Mouse (Mus musculus): ENCODE measurements around the gene Runx1.

Gene Runx1

DNA sequence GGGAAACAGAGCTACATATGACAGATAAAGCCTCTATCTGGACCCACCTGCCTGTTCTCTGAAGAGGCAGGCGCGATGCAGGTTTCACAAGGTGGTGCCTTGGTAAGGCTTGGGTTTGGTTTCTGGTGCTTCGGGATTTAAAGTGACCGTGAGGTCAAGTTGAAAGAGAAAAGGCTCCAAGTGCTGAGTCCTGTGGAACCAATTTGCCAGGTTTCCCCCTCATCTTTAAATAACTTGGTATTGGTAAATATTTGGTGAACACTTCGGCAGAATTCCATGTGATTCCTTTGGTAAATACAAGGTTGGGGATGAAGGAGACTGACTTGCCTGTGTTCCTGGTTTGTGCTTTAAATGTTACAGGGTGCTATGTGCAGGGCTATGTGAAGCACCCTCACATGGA is 169.2 kb downstream of the Runx1 start:
- DNase-seq (ENCODE audit: low read depth, low spot score): no peak

DNA sequence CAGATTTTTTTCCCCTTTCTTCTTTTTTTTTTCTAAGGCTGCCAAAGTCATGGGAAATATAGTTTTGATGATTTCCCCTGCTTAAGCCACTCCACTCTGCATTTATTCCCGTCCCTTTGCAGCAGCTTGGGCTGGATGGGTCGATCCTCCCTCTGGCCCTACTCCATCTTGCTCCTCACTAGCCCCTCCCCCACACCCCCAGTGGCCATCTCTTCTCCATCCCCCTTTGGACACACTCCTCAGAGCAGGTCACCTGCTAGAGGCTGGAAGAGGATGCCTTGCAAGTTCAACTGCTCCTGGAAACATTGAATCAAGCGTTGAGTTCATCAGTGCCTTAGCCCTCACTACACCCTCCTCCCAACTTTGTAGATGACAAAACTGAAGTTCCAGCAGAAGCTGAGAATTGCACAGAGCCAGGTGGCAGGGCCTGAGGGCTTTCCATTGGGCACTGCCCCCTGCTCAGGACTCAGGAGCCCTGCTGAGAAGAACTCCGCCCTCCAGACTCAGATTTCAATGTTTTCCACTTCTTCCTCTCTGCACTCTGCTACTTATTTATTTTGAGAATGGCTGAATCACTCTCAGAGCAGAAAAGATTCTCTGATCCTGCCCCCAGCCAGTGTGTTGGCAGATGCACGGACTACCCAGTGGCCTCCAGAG is 171.5 kb downstream of the Runx1 start:
- no peak for DNase-seq (ENCODE audit: low read depth, low spot score)

DNA sequence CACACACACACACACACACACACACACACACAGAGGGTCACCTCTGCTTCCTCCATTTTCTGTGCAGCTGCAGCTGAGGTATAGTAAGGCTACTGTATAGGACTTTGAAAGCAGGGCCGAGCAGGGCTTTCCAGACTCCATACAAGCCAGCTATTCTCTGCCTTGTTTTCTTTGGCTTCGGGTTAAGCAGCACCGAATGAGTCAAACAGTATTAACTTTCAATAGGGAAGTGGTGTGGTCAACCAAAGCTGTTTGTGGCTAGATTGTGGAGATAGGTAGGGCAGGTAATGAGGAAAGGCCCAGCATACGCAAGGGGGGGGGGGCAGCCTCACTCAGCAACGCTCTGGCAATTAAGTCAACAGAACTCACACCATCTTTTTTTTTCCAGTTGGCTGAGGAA is 172.1 kb downstream of the Runx1 start:
- no peak for DNase-seq (ENCODE audit: low read depth, low spot score)

DNA sequence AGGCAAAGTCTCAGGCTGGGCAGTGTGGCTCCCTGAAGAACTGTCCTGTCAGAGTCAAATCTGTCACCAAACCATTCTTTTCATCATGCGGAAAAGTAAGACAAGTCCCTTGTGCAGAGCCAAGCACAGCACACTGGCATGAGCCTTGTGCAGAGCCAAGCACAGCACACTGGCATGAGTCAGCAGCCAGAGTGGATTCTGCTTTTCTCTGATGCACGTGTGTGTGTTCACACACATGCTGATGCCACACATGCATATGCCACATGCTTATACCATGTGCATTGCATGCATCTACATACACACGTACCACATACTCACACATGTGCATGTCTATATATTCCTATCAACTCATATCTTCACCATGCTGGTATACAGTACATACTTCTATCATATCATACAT is 174.7 kb downstream of the Runx1 start:
- no peak for DNase-seq (ENCODE audit: low read depth, low spot score)

DNA sequence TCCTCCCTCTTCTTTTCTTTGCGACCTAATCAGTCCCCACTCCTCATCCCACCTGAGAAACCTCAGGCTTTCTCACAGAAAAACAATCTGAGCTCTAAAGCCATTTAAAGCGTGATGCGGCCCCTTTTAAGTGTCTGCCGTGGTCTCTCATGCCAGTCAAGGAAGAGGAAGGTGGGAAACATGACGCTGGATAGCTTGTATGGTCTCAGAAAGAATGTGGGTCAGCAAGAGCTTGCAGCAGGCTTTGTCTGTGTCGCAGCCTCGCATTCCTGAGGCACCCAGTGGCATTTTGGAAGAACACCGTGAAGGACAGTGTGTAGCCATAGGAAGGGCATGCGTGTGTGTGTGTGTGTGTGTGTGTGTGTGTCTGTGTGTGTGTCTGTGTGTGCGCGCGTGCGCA is 179.8 kb downstream of the Runx1 start:
- DNase-seq (ENCODE audit: low read depth, low spot score): no peak

DNA sequence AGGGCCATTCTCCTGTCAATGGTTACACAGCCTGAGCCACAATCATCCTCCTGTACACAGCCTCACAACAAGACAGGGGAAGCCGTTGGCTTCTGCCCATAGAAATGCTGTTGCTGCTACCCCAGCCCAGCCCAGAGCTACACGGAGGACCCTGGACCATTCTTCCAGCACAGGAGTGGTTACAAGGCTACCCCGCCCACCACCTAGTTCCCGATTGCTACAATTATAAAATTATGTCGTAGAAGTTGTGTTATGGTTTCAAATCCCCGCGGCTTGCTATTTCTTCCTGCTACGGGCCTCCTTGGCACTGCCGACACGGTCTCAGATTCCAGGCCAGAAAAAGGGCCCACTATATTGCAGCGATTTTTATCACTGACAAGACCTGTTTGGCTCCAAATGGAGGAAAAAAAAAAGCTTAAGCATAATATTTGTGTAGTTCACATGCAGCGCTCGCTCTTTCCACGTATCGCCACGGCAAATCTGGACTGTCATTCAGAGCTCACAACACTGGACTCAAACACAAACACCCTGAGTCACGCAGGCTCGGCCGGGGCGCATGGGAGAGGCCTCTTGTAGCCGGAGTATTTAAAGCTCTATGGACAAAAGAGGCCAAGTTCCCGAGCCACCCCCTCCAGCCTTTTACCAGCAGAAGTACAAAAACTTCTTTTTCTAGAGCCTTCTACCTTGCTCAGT is 180.4 kb downstream of the Runx1 start:
- no peak for DNase-seq (ENCODE audit: low read depth, low spot score)

DNA sequence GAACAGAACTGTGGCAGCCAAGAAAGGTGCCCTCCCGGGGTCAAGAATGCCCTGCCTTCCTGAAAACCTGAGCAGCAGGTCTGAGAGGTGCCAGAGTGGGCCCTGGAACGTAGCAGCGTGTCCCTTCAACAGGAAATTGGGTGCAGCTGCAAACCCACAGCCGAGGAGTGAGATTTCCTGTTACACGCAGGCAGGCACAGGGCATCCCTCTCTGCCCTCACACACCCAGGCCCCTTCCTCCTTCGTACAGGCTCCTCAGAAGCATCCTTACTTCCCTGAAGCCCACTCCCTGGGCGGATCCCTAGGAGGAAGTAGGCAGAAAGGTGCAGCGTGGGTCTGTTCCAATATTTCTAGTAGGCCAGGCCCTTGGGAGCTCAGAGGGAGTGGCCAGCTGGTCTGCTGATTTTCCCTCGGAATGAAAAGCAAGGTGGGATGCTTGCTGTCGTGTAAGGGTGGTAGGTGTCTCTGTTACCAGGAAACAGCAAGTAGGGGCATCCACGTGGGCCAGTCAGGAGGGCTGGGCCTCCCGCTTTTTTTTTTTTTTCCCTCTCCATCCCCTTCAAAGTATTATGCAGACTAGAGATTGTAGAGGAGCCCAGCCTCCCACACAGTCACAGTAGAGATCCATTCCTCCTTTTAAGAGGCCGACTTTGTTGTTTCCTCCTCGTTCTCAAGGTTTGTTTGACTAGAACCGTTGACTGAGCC is 181.1 kb downstream of the Runx1 start:
- no peak for DNase-seq (ENCODE audit: low read depth, low spot score)

DNA sequence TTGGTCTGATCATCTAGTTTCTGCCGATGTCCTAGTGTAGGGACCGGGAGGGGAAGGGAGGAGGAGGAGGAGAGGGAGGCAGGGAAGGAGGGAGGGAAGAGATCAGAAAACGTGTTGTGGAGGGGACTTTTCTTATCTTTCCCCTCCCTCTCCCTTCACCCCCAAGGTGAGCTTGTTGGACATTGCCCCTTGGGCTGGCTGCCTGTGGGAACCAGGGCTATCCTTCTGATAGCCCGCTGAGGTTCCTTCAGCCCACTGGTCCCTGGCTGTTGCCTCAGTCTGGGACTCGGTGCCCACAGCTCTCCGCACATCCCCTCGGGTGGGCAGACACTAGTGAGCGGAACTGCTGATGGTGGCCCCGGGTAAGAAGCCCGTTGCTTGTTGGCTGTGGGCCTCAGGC is 181.6 kb downstream of the Runx1 start:
- no peak for DNase-seq (ENCODE audit: low read depth, low spot score)

DNA sequence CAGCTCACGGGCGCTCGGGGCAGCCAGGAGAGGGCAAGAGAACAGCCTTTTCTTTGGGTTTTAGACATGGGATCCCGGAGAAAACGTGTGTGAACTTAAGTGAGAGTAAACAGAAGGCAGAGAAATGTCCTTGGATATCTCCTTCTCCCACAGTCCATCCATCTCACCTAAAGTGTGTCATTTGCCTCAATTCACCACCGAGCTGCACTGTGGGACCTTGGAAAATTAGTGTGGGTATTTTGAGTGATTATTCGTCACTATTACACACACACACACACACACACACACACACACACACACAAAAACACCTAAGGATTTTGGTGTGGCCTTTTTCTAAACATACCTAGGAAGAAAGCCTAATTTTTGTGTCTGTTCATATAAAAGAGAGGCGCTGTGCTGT is 183.7 kb downstream of the Runx1 start:
- DNase-seq (ENCODE audit: low read depth, low spot score): no peak

DNA sequence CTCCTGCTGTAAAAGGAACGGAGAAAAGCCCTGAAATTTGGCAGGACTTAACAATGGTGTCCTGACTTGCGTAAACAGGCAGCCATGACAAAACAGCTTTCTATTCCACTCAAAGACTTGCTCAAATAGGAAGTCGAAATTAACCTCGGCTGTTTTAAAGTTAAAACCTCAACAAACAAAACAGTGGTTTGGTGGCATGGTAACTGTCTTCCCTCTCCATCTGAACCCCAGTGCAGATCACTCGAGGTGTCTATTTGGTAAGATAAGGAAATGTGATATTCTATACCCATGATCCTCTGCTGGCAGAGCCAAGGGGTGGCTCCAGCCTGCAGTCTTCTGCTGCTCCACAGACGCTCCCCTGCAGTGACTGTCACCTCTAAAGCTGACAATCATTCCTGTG is 184.9 kb downstream of the Runx1 start:
- no peak for DNase-seq (ENCODE audit: low read depth, low spot score)

DNA sequence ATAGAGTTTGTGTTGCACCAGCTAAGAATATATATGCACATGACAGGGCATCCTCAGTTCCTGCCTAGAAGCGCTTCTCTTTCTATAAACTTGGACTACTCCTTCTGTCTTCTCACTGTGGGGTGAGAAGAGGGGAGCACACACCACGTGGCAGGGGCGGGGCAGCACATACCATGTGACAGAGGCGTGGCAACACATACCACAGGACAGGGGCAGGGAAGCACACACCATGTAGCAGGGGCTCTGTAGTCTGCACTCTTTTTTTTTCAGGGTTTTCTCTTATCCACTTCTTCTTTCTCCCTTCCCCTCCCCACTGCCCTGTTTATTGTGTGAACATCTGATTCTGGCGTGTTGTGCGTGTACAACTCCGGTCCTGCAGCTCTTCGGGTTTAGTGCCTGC is 186.9 kb downstream of the Runx1 start:
- DNase-seq (ENCODE audit: low read depth, low spot score): no peak

DNA sequence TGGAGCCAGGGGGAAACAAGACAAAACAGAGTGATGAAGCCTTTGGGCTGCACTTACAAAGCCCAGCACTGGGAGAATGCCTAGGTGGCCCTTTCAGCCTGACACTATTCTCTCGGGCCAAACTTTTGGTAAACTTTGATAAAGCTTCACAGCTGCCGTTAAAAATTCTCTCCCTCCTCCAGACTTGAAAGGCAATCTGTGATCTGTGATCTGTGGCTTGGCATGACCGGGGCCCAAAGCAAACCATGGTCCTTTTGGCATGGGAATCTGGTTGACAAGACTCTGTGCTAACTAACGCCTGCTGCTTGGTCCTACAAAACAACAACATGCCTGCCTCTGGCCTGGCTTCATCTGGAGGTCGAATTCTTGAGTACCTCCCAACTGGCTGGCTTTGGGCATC is 188.9 kb downstream of the Runx1 start:
- no peak for DNase-seq (ENCODE audit: low read depth, low spot score)

DNA sequence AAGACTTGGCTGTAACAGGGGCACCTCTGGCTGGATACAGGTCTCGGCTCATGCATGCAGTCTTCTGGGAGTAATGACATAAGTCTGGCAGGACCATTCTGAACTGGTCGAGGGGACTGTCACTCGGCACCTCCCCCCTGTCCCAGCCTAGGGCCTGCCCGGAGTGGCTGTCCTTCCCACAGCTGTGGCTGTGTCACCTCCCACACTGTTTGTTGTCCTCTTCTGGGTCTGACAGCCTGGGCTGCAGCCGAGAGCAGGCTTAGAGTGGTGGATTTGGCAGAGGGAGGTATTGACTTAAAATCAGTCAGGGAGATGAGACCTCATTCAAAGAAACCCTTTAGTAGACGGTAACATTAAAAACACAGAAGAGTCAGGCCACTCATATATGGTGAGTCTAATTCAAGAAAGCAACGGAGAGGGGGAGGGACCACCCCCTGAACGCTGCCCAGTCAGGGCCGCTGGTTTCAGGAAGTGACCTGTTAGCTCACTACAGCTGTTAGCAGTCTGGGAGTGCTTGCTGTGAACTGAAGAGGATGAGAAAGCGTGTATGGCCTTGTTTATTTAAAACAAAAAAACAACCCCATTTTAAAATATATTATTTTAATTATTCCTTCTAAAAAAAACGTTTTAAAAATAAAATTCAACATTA is 193.7 kb downstream of the Runx1 start:
- DNase-seq (ENCODE audit: low read depth, low spot score): no peak

DNA sequence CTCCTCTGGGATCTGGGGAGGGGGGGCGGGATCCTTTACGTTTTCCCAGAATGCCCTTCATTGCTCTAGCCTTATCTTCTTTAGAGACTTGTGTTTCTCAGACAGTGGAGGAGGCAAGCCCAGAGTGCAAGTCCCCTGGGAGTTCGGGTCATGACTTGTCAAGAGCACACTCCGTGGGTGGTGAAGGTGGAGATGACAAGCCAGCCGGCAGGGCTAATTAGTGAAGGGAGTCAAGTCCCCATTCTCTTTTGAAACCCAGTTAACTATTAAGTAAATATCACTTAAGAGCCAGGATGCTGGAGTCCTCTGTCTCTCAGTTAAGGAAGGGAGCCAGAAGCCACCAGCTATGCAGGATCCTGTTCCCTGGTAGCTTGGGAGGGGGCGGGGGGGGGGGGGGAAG is 194.3 kb downstream of the Runx1 start:
- no peak for DNase-seq (ENCODE audit: low read depth, low spot score)

DNA sequence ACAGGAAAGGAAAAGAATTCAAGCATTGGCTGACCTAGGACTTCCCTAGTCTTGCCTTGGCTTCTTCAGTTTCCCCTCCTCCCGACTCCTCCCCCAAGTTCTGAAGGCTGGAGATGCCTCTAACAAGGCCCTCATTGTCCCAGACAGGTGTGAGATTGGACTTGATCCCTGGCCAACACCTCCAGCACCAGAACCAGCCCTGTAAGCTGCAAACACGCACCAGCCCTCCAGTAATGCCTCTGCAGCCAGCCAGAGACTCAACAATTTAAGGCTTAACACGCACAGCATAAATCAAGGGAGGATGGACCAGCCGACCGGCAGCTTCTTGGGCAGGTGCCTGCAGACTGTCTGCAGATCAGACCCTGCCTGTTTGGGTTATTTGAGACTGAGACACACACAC is 195.0 kb downstream of the Runx1 start:
- no peak for DNase-seq (ENCODE audit: low read depth, low spot score)

DNA sequence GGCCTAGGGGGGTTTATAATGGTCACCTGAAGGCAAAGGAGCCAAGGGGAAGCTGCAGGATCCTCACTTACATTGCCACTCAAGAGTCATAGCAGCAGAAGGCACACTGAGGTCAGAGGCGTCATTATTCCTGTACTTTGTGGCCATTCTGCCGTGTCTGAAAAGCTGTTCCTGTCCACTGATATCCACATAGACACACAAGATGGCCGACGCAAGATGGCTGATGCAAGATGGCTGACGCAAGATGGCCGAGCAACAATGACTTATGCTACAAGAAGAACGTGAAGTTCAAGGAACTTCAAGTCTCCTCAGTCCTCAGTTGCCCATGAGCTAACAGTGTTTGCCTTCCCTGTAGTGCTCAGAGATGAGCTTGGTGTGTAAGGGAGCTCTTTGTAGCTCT is 196.1 kb downstream of the Runx1 start:
- no peak for DNase-seq (ENCODE audit: low read depth, low spot score)

DNA sequence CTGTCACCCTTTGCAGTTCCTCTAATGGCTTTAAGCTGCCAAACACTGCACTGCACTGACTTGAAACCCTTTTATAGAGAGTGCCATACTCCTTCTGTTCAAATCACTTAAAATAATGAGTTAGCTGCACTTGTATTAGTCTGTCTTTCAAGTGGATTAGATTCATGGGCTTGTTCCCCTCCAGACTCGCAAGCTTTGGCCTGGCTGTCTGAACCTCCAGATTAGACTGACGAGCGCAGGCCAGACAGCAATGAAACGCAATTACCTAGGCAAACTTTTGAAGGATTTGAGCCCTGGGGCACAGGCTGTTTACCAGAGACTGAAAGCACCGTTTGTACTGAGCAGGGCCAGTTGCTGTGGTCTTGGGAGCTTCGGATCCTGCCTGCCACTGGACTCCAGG is 198.7 kb downstream of the Runx1 start:
- DNase-seq (ENCODE audit: low read depth, low spot score): no peak

DNA sequence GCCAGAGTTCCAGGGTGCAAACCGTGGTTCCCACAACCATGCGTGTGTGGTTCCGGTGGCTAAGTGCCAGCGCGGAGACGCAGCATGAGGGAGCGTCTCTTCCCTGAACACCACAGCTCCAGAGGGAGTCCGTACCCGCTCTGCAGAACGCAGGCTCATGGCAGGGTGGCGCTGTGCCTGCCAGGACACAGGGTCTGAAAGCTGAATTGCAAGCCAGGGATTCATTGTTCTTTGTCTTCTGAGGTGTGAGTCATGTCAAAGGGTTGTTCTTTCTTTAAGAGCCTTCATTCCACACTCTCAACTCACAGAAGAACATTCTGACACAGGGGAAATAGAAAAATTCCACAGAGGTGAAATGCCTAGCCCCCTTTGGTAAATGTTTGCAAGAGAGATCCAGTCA is 202.0 kb downstream of the Runx1 start:
- no peak for DNase-seq (ENCODE audit: low read depth, low spot score)

DNA sequence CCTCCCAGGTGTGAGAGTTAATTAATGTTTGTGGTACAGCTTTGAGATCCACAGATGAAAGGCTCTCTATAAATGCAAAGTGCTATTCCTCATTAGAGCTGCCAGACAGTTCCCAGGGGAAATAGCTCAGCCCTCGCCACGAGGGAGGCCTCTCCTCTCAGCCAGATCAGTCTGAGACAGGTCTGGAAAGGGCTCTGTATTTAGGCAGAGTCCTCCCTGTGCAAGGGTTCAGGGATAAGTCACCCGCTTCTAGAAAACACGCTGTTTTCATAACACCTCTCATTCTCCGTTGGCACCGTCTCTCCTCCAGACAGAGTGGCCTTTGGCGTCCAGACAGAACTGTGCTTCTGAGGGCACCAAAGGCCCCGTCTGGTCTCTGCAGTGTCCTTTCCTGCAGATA is 204.1 kb downstream of the Runx1 start:
- DNase-seq (ENCODE audit: low read depth, low spot score): no peak

DNA sequence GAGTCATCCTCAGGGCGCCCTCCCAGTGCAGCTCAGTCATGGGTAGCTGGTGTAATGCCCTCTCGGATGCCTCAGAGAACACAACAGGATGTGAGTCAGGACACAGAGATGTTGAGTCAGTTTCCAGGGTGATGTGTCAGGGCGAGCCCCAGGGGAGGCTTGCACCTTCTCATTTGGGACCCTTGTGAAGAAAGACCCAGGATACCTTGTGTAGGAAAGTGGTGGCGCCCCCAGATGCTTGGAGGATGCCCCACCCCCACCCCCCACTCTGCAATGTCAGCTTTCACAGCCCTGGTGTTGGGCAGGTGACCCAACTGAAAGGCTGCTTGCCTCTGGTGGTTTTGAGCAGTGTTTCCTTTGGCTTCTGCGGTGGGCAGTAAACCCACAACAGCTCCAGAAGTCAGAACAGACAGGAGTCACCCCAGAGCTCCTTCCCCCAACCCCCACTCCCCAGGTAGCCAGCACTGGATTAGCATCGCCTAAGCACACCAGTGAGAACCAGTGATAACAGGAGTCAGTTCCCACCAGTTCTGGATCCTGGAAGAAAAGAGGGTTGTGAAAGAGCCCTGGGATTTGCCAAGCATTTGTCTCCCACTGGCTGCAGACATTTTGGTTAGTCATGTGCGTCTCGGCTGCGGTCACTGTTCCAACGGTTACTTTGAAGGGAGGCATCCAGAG is 205.0 kb downstream of the Runx1 start:
- DNase-seq (ENCODE audit: low read depth, low spot score): no peak

DNA sequence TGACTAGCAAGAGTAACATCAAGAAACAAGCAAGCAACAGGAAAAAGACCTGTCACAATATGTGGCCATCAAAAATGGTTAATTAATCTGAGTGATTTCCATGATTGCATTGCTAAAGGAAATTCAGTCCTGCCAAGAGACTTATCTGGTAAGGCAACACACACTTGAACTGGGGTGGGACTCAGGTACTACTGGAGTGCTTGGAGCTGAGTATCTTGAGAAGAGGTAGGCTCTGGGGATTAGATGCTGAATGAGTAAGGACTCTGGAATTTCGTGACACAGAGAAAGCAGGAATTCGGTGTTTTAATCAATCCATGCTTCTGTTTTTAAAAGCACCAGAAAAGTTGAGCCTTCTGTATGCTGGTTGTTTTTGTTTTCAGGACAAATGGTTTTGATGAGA is 209.1 kb downstream of the Runx1 start:
- no peak for DNase-seq (ENCODE audit: low read depth, low spot score)

DNA sequence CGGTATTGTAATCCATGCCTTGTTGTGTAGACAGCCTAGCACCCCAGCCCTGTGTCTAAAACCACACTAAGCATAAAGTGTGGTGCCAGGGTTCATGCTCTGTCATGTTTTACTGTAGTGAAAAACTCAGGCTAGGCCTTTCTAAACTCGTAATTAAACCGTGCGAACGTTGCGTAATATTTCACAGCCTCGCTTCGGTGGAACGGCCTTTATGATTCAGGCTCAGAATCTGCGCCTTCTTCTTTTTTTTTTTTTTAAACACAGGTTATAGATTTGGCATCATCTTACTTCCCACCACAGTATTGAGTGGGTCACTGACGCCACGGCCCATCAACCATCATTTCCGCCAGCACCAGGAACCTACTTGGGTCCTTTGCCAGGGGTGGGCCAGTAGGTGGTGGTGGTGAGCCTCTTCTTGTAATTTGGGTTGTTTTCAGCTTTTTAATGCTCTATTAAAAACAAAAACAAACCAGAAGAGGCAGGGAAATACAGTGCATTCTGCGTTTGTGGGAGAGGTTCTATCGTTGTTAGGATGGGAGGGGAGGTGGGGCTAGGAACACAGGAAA is 210.6 kb downstream of the Runx1 start:
- DNase-seq (ENCODE audit: low read depth, low spot score): no peak
